Mouse (Mus musculus) kidney, embryonic 14.5 days (tissue): ENCODE results near the gene Tcf7l2. TPM values are rescaled to one million over a fixed set of nuclear protein-coding genes. Genes with fewer than 3 reads are reported as not detected.

ENCODE experiments used
- ATAC-seq: fragments of 200-750 bp; cut with Nextera tagmentation; 2 replicates; pipeline ENCODE4 v1.8.0; 2017; ENCODE audit warnings: moderate number of reproducible peaks, mild to moderate bottlenecking, moderate TSS enrichment, moderate library complexity; ENCODE audit not compliant: low FRiP score, low TSS enrichment
- H3K27ac ChIP-seq: fragments of 300-500 bp; sonication (generic); 2 replicates; pipeline ENCODE4 v1.5.1; 2014; ENCODE audit warnings: low read depth, mild to moderate bottlenecking, low read length, moderate library complexity, mixed read lengths
- H3K27me3 ChIP-seq: fragments of 300-500 bp; sonication (generic); 2 replicates; pipeline ENCODE4 v1.6.1; 2014; ENCODE audit warnings: mild to moderate bottlenecking, low read length; ENCODE audit not compliant: control insufficient read depth, insufficient read depth
- H3K36me3 ChIP-seq: fragments of 300-500 bp; sonication (generic); 2 replicates; pipeline ENCODE4 v1.6.1; 2014; ENCODE audit warnings: low read length, mixed read lengths; ENCODE audit not compliant: control insufficient read depth, insufficient read depth
- H3K4me1 ChIP-seq: fragments of 300-500 bp; sonication (generic); 2 replicates; pipeline ENCODE4 v1.6.1; 2014; ENCODE audit warnings: low read length, mixed read lengths; ENCODE audit not compliant: control insufficient read depth, insufficient read depth
- H3K4me2 ChIP-seq: fragments of 300-500 bp; sonication (generic); replicated peaks from 2 replicates; pipeline ENCODE4 v1.6.1; 2014; ENCODE audit warnings: low read depth, mild to moderate bottlenecking, low read length
- H3K4me3 ChIP-seq: fragments of 300-500 bp; sonication (generic); 2 replicates; pipeline ENCODE4 v1.5.1; 2014; ENCODE audit warnings: mild to moderate bottlenecking, low read length
- H3K9ac ChIP-seq: fragments of 300-500 bp; sonication (generic); 2 replicates; pipeline ENCODE4 v1.6.1; 2014; ENCODE audit warnings: low read depth, mild to moderate bottlenecking, low read length, moderate library complexity
- H3K9me3 ChIP-seq: fragments of 300-500 bp; sonication (generic); 2 replicates; pipeline ENCODE4 v1.6.1; 2016; ENCODE audit warnings: low read length; ENCODE audit not compliant: control insufficient read depth
- WGBS: fragments of 180-500 bp; shearing (Covaris S2); extraction: QIAGEN DNeasy Blood & Tissue Kit; methylation state at CpG from one replicate; pipeline ENCODE4 v1.1.7; 2014; 5-methylcytosine and 5-hydroxymethylcytosine counted together
- polyA plus RNA-seq: library from polyadenylated mRNA; unstranded; fragments of >200 nt; fragmentation: Nextera tagmentation; extraction: Ambion mirVana; gene quantifications from 2 replicates; pipeline ENCODE4 v1.2.1, GENCODE M21; 2014

Tcf7l2 gene
- polyA plus RNA-seq, 1 experiment from 2014 or later = 80.8 TPM

DNA sequence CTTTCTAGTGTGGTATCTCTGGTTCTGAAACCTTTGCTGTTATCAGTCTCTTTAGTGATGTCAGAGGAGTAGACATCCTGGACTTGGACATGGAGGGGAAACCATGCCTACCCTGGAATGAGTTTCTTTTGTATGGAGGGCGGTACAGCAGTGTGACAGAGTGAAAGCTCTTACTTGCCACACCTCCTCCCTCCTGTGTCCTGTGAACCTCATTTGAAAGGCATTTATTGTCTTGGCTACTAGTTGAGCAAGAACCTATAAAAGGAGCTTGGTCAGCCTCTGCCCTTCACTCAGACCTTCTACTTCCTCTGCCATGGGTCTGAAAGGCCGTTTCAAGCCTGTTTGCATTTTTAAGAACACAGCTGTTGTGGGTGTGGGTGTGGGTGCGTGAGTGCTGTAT is 126.3 kb downstream of the Tcf7l2 start:
- WGBS = 57% methylated on average over 3 of the region's 3 CpGs
- no peak for ATAC-seq
- no peak overlapping the region for H3K4me3 ChIP-seq
- H3K9me3 ChIP-seq = no peaks in the 10 kb centered on the region
- peaks cover 8% of the 10 kb centered on the region for H3K4me1 ChIP-seq
- no peak overlapping the region for H3K9ac ChIP-seq
- peaks cover 9% of the 10 kb centered on the region; the same call in 1 of the 2 replicates for H3K36me3 ChIP-seq
- H3K27ac ChIP-seq = no peak overlapping the region
- no peaks in the 10 kb centered on the region for H3K27me3 ChIP-seq
- no peak overlapping the region for H3K4me2 ChIP-seq

DNA sequence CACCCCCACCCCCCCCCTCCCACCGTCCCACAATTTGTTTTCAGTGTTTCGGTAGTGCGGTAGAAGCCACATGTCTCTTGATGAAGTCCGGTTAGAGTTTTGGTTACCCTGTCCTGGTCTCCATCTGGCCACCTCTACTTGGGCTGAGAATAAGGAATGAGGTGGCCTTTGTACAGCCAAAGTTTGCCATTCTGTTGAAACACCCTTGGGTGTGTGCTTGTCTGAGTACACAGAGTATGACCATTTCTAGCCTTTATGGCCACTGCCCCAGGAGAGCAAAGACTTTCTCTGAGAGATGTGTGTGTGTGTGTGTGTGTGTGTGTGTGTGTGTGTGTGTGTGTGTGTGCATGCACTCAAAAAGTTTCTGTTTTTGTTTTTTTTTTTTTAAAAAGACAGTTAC is 127.0 kb downstream of the Tcf7l2 start:
- Histone ChIP-seq H3K36me3 (peaks cover 9% of the 10 kb centered on the region; the same call in 1 of the 2 replicates), H3K9me3 (no peaks in the 10 kb centered on the region), H3K9ac (no peak overlapping the region), H3K27me3 (no peaks in the 10 kb centered on the region), H3K4me1 (peaks cover 4% of the 10 kb centered on the region; the same call in 1 of the 2 replicates), H3K27ac (no peak overlapping the region), H3K4me3 (no peak overlapping the region), H3K4me2 (no peak overlapping the region)
- ATAC-seq = no peak
- 95% methylated on average over 4 of the region's 4 CpGs for WGBS

DNA sequence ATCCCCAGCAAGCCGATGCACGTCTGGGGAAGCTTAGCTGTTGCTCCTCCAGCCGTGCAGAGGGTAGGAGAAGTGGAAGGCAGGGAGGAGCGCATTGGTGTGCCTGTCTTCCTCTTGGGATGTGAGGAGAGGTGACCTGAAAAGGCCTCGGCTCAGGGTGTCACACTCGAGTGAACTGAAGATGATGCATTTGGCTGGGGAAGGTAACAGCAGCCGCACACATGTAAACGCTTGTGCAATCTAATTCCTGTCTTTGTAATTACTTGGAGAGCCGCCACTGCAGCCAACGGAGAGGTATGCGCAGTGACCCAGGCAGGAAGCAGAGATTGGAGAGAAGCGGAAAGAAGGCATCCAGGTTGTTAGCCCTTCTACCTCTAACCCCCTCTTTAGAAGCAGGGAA is 129.2 kb downstream of the Tcf7l2 start:
- Histone ChIP-seq H3K36me3 (no peaks in the 10 kb centered on the region), H3K4me3 (no peak overlapping the region), H3K9me3 (no peaks in the 10 kb centered on the region), H3K4me2 (no peak overlapping the region), H3K27ac (no peak overlapping the region), H3K9ac (no peak overlapping the region), H3K4me1 (peaks cover 4% of the 10 kb centered on the region; the same call in 1 of the 2 replicates), H3K27me3 (no peaks in the 10 kb centered on the region)
- ATAC-seq = 0 out of 2 replicates have a peak, but pooled peaks have one; percentile 63
- 37% methylated on average over 12 of the region's 12 CpGs for WGBS

DNA sequence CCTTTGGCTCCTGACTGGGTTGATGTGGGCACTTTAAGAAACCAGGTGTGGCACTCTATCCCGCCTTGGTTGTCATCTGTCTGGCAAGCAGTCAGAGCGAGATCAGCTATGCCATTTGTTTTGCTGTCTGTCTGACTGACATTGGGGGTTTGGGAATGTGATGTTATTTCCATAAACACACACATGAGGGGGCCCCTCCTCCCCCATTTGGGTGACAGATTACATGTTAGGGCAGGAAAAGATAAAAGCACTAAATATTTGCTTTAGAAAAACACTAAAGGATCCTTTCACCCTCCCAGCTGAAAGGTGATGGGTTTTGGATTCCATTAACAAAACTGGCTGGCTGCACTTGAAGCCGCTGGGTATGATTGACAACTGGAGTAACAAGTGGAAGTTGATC is 129.9 kb downstream of the Tcf7l2 start:
- no peaks in the 10 kb centered on the region for H3K9me3 ChIP-seq
- no peak overlapping the region for H3K4me3 ChIP-seq
- H3K27me3 ChIP-seq = no peaks in the 10 kb centered on the region
- H3K9ac ChIP-seq = no peak overlapping the region
- no peak overlapping the region for H3K4me2 ChIP-seq
- no peak overlapping the region for H3K27ac ChIP-seq
- H3K4me1 ChIP-seq = peaks cover 4% of the 10 kb centered on the region; the same call in 1 of the 2 replicates
- 61% methylated on average over 3 of the region's 3 CpGs for WGBS
- no peaks in the 10 kb centered on the region for H3K36me3 ChIP-seq
- ATAC-seq = no peak

DNA sequence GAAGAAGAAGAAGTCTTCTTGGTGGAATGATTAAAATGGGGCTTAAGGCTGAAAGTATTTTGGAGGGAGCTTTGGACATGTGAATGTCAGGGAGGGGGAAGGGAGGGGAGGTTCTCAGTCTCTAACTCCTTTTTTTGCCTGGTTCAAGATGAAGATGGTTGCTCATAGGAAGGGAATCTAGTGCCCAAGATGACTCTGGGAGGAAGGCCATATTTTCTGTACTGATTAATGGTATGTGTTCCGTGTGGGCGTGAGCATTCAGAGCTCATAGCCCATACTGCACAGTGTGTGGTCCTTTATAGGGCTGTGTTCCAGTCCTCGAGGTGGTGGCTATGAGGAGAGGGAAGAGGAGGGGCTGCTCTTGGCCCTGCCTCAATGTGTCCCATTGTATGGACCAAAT is 131.6 kb downstream of the Tcf7l2 start:
- Histone ChIP-seq H3K4me3 (no peak overlapping the region), H3K9me3 (no peaks in the 10 kb centered on the region), H3K36me3 (no peaks in the 10 kb centered on the region), H3K27me3 (no peaks in the 10 kb centered on the region), H3K9ac (no peak overlapping the region), H3K4me1 (peaks cover 4% of the 10 kb centered on the region; the same call in 1 of the 2 replicates), H3K4me2 (no peak overlapping the region), H3K27ac (no peak overlapping the region)
- 69% methylated on average over 3 of the region's 3 CpGs for WGBS
- no peak for ATAC-seq

DNA sequence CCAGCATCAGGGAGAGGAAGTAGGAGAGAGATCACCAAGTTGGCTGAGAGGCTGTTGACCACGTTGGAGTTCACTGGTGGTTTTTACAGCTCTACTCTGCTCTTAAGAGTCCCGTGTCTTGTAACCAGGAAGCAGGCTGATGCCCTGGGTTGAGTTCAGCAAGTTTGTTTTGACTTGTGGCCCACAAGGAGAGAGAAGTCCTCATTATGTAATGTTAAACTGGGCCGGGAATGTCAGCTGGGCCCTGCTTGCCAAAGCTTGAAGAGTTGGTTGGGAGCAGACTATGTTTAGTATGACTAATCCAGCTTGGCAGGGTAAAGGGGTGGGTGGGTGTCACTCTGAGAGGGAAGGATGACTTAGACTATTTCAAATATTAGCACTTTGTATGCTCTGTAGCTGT is 134.9 kb downstream of the Tcf7l2 start:
- H3K9me3 ChIP-seq = no peaks in the 10 kb centered on the region
- ATAC-seq = no peak
- H3K27me3 ChIP-seq = no peaks in the 10 kb centered on the region
- WGBS = 44% methylated on average over 3 of the region's 3 CpGs
- no peak overlapping the region for H3K4me3 ChIP-seq
- no peak overlapping the region for H3K4me2 ChIP-seq
- no peak overlapping the region for H3K27ac ChIP-seq
- no peak overlapping the region for H3K9ac ChIP-seq
- H3K36me3 ChIP-seq = no peaks in the 10 kb centered on the region
- H3K4me1 ChIP-seq = no peaks in the 10 kb centered on the region; the same call in 1 of the 2 replicates

DNA sequence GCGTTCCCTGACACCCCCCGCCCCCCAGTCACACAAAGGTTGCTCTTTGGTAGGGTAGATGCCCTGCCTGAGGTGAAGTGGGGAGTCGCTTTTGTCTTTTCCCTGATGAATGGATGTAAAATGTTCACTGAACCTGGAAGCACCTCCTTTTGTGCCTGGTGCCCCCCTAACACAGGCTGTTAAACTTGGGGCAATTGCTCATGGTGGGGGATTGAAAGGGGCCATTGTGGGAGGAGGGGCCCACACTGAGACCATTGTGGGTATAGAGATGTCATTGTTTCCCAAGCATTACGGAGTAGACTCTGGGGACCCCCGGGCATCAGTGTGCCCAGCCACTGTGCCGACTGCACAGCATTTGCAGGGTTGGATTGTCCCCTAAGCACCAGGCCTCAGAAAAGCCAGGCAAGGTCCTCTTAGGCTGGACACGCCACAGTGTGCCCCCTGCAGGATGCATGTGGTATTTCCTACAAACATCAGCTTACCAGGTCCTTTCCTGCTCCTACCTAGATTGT is 135.8 kb downstream of the Tcf7l2 start:
- no peaks in the 10 kb centered on the region for H3K4me1 ChIP-seq
- peak; percentile 69 for ATAC-seq

DNA sequence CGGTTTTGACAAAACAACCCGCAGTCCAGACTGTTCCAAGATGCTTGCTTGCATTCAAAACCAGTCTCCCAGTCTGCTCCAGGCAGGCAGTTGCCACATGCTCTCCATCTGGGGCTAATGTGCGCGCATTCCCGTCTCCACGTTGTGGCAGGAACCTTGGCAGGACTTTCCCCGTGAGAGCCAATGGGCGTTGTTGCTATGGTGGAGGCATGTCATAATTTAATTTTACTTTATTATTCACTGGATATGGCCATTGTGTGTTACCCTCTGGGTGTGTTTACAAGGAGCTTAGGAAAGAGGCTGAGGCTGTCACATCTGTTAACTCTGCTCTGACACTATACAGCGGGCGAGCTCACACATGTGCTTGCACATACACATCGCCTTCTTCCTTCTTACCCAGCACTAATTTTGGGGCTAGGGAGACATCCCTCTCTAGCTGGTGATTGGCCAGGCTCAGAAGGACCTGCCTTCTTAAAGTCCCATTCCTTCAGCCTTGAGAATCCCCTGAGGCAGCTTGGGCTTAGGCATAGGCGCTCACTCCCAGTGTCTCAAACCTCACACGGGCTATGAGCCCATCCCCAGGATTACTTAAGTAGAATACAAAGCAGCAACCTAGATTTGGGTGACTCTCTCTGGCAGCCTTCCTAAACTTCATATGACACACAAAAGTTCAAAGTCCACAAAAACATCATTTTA is 139.2 kb downstream of the Tcf7l2 start:
- Histone ChIP-seq H3K4me1 (no peaks in the 10 kb centered on the region), H3K4me2 (no peak overlapping the region), H3K36me3 (no peaks in the 10 kb centered on the region), H3K9me3 (no peaks in the 10 kb centered on the region), H3K4me3 (no peak overlapping the region), H3K27me3 (no peaks in the 10 kb centered on the region), H3K27ac (no peak overlapping the region), H3K9ac (no peak overlapping the region)
- ATAC-seq = no peak
- WGBS = 79% methylated on average over 13 of the region's 13 CpGs

More for the DNA sequence above, 135.8 kb downstream of the Tcf7l2 start:
- Histone ChIP-seq H3K27ac (no peak overlapping the region), H3K4me3 (no peak overlapping the region), H3K27me3 (no peaks in the 10 kb centered on the region), H3K36me3 (no peaks in the 10 kb centered on the region), H3K9ac (no peak overlapping the region), H3K4me2 (no peak overlapping the region), H3K9me3 (no peaks in the 10 kb centered on the region)
- 43% methylated on average over 7 of the region's 7 CpGs for WGBS

DNA sequence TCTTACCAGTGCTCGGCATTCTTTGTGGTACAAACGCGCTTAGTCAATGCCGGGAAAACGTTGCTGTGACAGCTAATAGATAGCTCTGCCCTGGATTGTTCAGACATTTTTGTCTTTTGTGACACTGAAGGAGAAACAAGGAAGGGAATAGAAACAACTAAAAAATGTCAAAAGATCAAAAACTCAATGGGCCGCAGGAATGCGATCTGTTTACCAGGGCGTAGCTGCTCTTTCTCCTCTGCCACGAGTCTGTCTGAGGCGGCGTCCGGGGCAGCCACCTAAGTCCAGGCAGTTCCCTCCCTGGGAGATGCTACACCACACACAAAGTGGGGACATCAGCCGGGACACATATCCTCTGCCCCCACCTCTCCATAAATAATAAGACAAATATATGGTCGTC is 144.9 kb downstream of the Tcf7l2 start:
- ATAC-seq = no peak
- Histone ChIP-seq H3K9me3 (no peaks in the 10 kb centered on the region), H3K4me2 (no peak overlapping the region), H3K9ac (no peak overlapping the region), H3K36me3 (no peaks in the 10 kb centered on the region), H3K4me1 (no peaks in the 10 kb centered on the region), H3K4me3 (no peak overlapping the region), H3K27me3 (no peaks in the 10 kb centered on the region), H3K27ac (no peak overlapping the region)
- 66% methylated on average over 14 of the region's 14 CpGs for WGBS
